Mouse (Mus musculus) lung, postnatal 0 days (tissue): ENCODE data around the gene Gpc6. TPM values are rescaled to one million over a fixed set of nuclear protein-coding genes. Genes with fewer than 3 reads are reported as not detected.

Experiments used
- ATAC-seq: fragments of 200-750 bp; cut with Nextera tagmentation; 2 replicates; pipeline ENCODE4 v1.8.0; 2017; ENCODE audit warnings: moderate library complexity
- DNase-seq: peaks from one replicate; pipeline ENCODE4 v3.0.0-alpha.2; 2016; ENCODE audit warnings: low spot score
- H3K27ac ChIP-seq: fragments of 300-500 bp; sonication (generic); 2 replicates; pipeline ENCODE4 v1.5.1; 2014; ENCODE audit warnings: antibody characterized with exemption, mild to moderate bottlenecking, low read length, mixed read lengths
- H3K27me3 ChIP-seq: fragments of 300-500 bp; sonication (generic); replicated peaks from 2 replicates; pipeline ENCODE4 v1.6.1; 2014; ENCODE audit warnings: low read length, mixed read lengths; ENCODE audit not compliant: insufficient read depth
- H3K36me3 ChIP-seq: fragments of 300-500 bp; sonication (generic); 2 replicates; pipeline ENCODE4 v1.6.1; 2014; ENCODE audit warnings: low read length, mixed read lengths; ENCODE audit not compliant: insufficient read depth
- H3K4me1 ChIP-seq: fragments of 300-500 bp; sonication (generic); 2 replicates; pipeline ENCODE4 v1.6.1; 2014; ENCODE audit warnings: antibody characterized with exemption, low read depth, low read length, mixed read lengths; ENCODE audit not compliant: insufficient read depth
- H3K4me2 ChIP-seq: fragments of 300-500 bp; sonication (generic); replicated peaks from 2 replicates; pipeline ENCODE4 v1.6.1; 2014; ENCODE audit warnings: low read depth, mild to moderate bottlenecking, low read length, moderate library complexity, mixed read lengths
- H3K4me3 ChIP-seq: fragments of 300-500 bp; sonication (generic); 2 replicates; pipeline ENCODE4 v1.5.1; 2014; ENCODE audit warnings: low read depth, low read length
- H3K9ac ChIP-seq: fragments of 300-500 bp; sonication (generic); replicated peaks from 2 replicates; pipeline ENCODE4 v1.6.1; 2014; ENCODE audit warnings: low read depth, mild to moderate bottlenecking
- H3K9me3 ChIP-seq: fragments of 300-500 bp; sonication (generic); 2 replicates; pipeline ENCODE4 v1.6.1; 2016; ENCODE audit warnings: low read length, mixed read lengths
- CTCF ChIP-seq: IDR thresholded peaks from 2 replicates; pipeline ENCODE4 v1.5.1; 2016; ENCODE audit warnings: antibody characterized with exemption, mild to moderate bottlenecking
- EP300 ChIP-seq: IDR thresholded peaks from 2 replicates; pipeline ENCODE4 v1.6.1; 2016; ENCODE audit warnings: antibody characterized with exemption, mild to moderate bottlenecking, control low read depth
- WGBS: fragments of 180-500 bp; shearing (Covaris S2); extraction: QIAGEN DNeasy Blood & Tissue Kit; methylation state at CpG from one replicate; pipeline ENCODE4 v1.1.7; 2014; 5-methylcytosine and 5-hydroxymethylcytosine counted together
- polyA plus RNA-seq: library from polyadenylated mRNA; unstranded; fragments of >200 nt; fragmentation: Nextera tagmentation; extraction: Ambion mirVana; gene quantifications from 2 replicates; pipeline ENCODE4 v1.2.1, GENCODE M21; 2015

The Gpc6 gene
- polyA plus RNA-seq, 1 experiment from 2014 or later = 3.1 TPM

DNA sequence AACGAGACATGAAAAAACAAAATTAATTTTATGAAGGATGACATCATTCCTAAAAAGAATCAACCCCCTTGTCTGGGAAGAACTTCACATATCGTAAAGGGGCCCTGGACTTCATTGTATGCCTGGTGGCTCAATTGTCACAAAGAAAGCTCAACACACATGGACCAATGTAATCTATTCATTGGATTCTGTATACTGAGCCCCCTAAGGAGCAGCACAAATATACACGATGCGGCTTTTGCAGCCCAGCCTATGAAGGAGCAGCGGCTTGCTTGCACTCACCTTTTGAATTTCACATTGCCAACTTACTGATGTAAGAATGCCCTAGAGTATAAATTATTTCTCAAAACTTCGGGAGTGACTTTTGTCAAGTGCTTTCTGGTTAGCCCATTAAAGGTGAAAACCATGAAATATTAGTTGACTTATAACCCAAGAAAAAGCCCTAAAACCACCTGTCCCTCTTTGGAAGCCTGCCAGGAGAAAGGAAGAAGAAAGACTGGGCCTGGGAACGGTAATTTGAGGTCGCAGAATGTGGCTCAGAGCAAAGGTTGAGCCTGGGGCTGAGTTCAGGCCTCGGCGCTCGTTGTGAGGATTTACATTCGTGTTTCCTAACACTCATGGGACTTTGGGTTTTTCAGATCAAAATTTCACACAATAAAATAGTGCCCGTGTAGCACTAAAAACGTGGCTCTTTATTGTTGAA, 709.3 kb downstream of the Gpc6 start:
- H3K4me3 ChIP-seq = no peak overlapping the region
- H3K27me3 ChIP-seq = no peaks in the 10 kb centered on the region
- H3K36me3 ChIP-seq = no peaks in the 10 kb centered on the region
- no peak for TF ChIP-seq CTCF
- TF ChIP-seq EP300 = no peak
- H3K4me1 ChIP-seq = no peaks in the 10 kb centered on the region
- H3K9me3 ChIP-seq = no peaks in the 10 kb centered on the region
- H3K4me2 ChIP-seq = no peak overlapping the region
- no peak for ATAC-seq
- no peak for DNase-seq
- WGBS = 86% methylated on average over 14 of the region's 14 CpGs
- H3K9ac ChIP-seq = no peak overlapping the region
- no peak overlapping the region for H3K27ac ChIP-seq

DNA sequence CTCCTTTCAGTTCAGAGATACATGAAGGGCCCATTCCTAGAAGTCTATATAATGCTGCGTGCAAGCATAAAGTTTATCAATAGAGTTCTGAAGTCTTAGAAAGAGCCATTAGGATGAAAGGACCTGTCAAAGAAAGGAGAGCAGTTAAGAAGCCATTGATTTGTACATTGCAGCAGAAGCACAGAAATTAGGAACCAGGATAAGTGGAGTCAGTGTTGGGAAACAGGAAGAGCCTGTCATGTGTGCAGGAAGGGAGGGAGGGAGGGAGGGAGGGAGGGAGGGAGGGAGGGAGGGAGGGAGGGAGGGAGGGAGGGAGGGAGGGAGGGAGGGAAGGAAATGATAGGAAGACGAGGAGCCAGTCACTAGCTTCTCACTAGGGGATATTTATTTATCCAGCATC, 716.7 kb downstream of the Gpc6 start:
- TF ChIP-seq CTCF (no peak), EP300 (no peak)
- Histone ChIP-seq H3K4me2 (no peak overlapping the region), H3K27ac (no peak overlapping the region), H3K36me3 (no peaks in the 10 kb centered on the region), H3K27me3 (no peaks in the 10 kb centered on the region), H3K4me1 (no peaks in the 10 kb centered on the region), H3K9me3 (no peaks in the 10 kb centered on the region), H3K9ac (no peak overlapping the region), H3K4me3 (no peak overlapping the region)
- DNase-seq (no peak), ATAC-seq (no peak)
- 65% methylated on average over 2 of the region's 2 CpGs for WGBS

DNA sequence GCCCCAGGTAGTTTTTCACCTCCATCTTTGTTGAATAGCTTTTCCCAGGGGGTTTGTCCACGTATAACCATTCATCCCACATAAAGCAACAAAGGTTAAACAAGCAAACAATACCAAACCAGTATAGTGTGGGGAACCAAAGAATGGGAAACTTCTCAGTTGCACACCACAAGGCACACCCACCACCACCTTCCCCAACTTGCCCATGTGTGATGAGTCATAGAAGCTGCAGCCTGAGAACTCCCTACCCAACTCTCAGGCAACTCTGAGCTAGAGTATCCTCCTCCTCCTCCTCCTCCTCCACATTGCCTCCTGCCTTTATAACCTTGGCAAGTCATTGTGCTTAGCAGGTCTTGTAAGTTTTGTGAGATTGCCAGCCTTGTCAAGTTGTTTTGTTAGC, 718.0 kb downstream of the Gpc6 start:
- no peak for DNase-seq
- Histone ChIP-seq H3K4me3 (no peak overlapping the region), H3K27ac (no peak overlapping the region), H3K9ac (no peak overlapping the region), H3K4me1 (no peaks in the 10 kb centered on the region), H3K27me3 (no peaks in the 10 kb centered on the region), H3K4me2 (no peak overlapping the region), H3K9me3 (no peaks in the 10 kb centered on the region), H3K36me3 (no peaks in the 10 kb centered on the region)
- no peak for TF ChIP-seq CTCF
- ATAC-seq = no peak
- 87% methylated on average over 1 of the region's 1 CpGs for WGBS

GRCm38 (mm10) chr14:117648199-117648960, 723.3 kb downstream of the Gpc6 start:
- ATAC-seq (no peak), DNase-seq (no peak)
- WGBS = 41% methylated on average over 9 of the region's 9 CpGs

GRCm38 (mm10) chr14:117650141-117650540, 725.0 kb downstream of the Gpc6 start:
- WGBS = 93% methylated on average over 4 of the region's 4 CpGs
- no peak overlapping the region for H3K27ac ChIP-seq
- no peak overlapping the region for H3K9ac ChIP-seq
- no peak overlapping the region for H3K4me3 ChIP-seq
- TF ChIP-seq EP300 (no peak), CTCF (no peak)
- no peaks in the 10 kb centered on the region for H3K4me1 ChIP-seq
- no peak for ATAC-seq
- H3K27me3 ChIP-seq = no peaks in the 10 kb centered on the region
- H3K4me2 ChIP-seq = no peak overlapping the region
- no peak for DNase-seq
- no peaks in the 10 kb centered on the region for H3K36me3 ChIP-seq
- H3K9me3 ChIP-seq = no peaks in the 10 kb centered on the region

More at GRCm38 (mm10) chr14:117648199-117648960, 723.3 kb downstream of the Gpc6 start:
- Histone ChIP-seq H3K9ac (no peak overlapping the region), H3K4me3 (no peak overlapping the region), H3K9me3 (no peaks in the 10 kb centered on the region), H3K27me3 (no peaks in the 10 kb centered on the region), H3K4me2 (no peak overlapping the region), H3K36me3 (no peaks in the 10 kb centered on the region), H3K27ac (no peak overlapping the region), H3K4me1 (no peaks in the 10 kb centered on the region)
- no peak for TF ChIP-seq EP300
- no peak for TF ChIP-seq CTCF

DNA sequence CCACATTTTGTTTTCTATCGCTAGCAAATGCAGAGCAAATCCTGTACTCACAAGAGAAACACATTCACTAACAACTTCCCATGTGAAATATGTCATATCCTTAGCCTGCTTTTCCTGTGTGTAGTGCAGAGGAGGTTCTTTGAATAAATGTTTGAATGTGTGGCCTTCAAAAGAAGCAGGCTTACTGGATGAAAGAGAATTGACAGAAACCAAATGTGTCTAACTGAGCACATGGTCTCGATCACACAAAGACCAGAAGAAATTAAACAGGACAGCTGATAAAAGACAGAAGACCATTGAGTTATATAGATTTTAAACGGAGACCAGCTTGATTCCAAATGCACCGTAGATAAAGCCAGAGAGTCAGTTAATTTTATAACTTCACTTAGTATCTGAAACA, 726.2 kb downstream of the Gpc6 start:
- Histone ChIP-seq H3K9me3 (no peaks in the 10 kb centered on the region), H3K27me3 (no peaks in the 10 kb centered on the region), H3K36me3 (no peaks in the 10 kb centered on the region), H3K4me2 (no peak overlapping the region), H3K4me3 (no peak overlapping the region), H3K27ac (no peak overlapping the region), H3K4me1 (no peaks in the 10 kb centered on the region), H3K9ac (no peak overlapping the region)
- TF ChIP-seq EP300 = no peak
- DNase-seq (no peak), ATAC-seq (no peak)
- 62% methylated on average over 4 of the region's 4 CpGs for WGBS
